Mouse (Mus musculus): ENCODE results near the gene Txnl4b. TPM values are rescaled to one million over a fixed set of nuclear protein-coding genes. Genes with fewer than 3 reads are reported as not detected.

The Txnl4b gene
- 6.1 and 6.5 TPM in 2 replicates for polyA plus RNA-seq (2012; rRNA removed)

DNA sequence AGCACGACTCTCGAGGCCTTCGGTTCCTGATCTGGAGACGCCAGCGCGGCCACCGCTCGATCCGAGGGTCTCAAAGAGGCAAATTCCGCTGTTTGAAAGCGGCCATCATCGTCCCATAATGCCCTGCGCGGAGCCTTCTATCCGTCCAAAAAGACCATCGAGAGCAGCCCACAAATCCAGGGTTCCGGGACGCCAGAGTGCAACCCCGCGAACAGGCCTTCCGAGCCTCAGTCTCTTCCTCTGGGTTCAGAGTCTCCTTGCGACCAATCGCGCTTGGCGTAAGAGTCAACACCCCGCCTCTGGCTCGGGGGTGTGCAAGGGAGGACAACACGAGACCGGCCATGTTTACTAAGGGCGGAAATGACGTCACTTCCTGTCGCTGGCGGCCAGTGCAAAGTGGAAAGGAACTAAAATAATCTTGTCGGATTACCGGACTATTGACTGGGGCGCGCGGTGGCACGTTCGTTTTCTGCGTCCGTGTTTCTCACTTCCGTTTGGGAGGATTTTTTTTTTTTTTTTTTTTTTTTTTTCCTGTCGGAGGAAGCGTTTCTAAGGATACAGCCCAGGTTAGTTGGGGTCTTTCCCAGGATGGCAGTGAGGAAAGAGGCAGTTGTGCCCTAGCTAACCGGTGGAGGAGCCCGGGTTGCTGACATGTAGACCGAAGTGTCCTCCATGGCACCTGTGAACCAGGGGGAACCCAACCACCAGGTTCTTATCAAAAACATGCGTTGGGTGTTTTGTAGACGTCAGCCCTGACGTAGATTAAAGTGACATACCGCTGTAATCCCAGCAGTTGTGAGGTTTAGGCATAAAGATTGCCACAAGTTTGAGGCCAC lies at the start of gene Txnl4b, which contains the start of gene Dhx38:
Gene Txnl4b (plus strand): TSS at position 395 of the 836 bp plus-strand sequence.
Gene Dhx38 (minus strand): TSS at position 364 of the 836 bp plus-strand sequence.

GRCm38 (mm10) chr8:109578900-109579301 lies 13.2 kb downstream of the Txnl4b start, which contains the start of gene Hp:
TSS of gene Hp (minus strand) at chr8:109579172.

DNA sequence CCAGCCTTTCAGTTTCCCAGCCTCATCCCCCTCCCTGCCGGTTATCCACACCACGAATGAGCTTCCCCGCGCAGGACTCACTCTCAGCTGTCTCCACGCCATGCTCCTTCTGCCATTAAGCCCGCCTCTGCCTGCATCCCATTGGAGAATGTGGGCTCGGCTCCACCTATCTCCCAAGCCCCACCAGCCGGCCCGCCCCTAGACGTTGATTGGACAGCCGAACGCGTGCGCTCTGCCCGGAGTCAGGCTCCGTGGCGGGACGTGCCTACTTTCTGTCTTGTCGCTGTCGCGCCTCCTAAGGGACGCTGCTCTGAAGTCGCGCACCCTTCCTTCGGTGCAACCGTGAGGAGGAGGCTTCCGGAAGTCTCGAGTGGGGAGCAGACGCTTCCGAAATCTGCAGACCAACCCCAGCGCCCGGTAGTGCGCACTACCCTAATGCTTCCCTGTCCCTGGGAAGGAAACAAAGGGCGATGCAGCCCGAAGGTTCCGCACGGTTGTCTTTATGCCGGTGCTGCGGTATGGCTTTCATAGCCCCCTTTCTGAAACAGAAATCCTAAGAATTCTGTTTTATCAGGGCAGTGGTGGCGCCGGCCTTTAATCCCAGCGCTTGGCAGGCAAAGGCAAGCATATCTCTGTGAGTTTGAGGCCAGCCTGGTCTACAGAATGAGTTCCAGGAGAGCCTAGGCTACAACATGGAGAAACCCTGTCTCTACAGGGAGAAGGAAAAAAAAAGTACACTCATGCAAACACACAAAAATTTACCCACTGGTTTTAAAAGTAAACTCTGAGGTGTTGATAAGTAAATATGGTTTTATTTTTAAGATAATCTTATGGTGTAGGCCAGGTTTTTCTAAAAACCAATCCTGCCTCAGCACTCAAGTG lies 42.8 kb downstream of the Txnl4b start, which contains the start of gene Dhodh:
Gene Dhodh (minus strand): TSS at position 403 of the 882 bp plus-strand sequence.

DNA sequence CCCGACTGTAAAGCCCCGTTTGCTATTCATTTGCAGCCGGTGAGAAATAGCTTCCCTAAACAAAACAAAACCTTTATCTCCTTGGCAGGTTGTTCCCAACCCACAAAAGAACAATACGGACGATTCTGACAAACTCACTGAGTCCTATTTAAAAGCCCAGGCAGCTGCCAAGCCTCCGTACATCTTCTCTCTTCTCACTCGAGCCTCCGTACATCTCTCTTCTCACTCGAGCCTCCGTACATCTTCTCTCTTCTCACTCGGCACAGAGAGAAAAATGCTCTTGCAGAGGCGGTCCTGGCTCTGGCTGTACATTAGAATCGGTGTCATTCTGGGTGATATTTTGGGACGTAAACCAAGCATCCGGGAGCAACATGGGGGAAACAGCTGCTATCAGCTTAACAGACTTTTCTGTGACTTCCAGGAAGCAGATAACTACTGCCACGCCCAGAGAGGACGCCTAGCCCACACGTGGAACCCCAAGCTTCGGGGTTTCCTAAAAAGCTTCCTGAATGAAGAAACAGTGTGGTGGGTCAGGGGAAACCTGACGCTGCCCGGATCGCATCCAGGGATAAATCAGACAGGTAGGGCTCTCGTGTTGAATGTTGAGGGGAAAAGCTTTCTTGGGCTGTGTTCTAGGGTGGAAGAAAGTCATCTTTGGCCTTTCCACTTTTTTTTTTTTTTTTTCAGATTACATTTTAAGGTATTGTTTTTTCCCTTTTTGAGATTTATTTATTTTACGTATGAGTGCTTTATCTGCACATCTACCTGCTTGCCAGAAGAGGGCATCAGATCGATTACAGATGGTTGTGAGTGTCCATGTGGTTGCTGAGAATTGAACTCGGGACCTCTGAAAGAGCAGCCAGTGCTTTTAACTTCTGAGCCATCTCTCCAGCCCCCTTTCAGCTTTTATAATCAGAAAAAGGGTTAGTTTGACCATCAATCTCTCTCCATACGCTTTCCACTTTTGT lies 48.8 kb downstream of the Txnl4b start, which contains the start of gene Pkd1l3:
Gene Pkd1l3 (plus strand): TSS at position 275 of the 968 bp plus-strand sequence.

Other genes starting within 250 kb of the Txnl4b start
- gene Pmfbp1, start 71.9 kb upstream of the Txnl4b start, polyA plus RNA-seq (2012; rRNA removed) = 2.1 and 3.3 TPM in 2 replicates
- 25.9 and 26.2 TPM in 2 replicates for gene Dhx38, start within 50 bp of the Txnl4b start, polyA plus RNA-seq (2012; rRNA removed)
- gene Hp, start 13.3 kb downstream of the Txnl4b start, polyA plus RNA-seq (2012; rRNA removed) = 0.85 and 1.2 TPM in 2 replicates
- 28.7 and 30.0 TPM in 2 replicates for gene Dhodh, start 42.8 kb downstream of the Txnl4b start, polyA plus RNA-seq (2012; rRNA removed)
- gene Pkd1l3, start 48.6 kb downstream of the Txnl4b start, polyA plus RNA-seq (2012; rRNA removed) = 0.08 TPM in 1 of 2 replicates, not detected in the other
- 136 and 149 TPM in 2 replicates for gene Ist1, start 127.4 kb downstream of the Txnl4b start, polyA plus RNA-seq (2012; rRNA removed)
- gene Zfp821, start 139.7 kb downstream of the Txnl4b start, polyA plus RNA-seq (2012; rRNA removed) = 103 and 108 TPM in 2 replicates
- gene Atxn1l, start 171.8 kb downstream of the Txnl4b start, polyA plus RNA-seq (2012; rRNA removed) = 11.1 and 12.2 TPM in 2 replicates
- 80.7 and 84.2 TPM in 2 replicates for gene Ap1g1, start 212.7 kb downstream of the Txnl4b start, polyA plus RNA-seq (2012; rRNA removed)

Measured in central nervous system, embryonic 14 days (tissue).